Mouse (Mus musculus) 416B (cell line): ENCODE measurements around the gene Tmem217.
"Not testable (repeated sequence)": the region's sequence is repeated elsewhere in the genome, so short reads cannot be mapped to it uniquely, and the experiment has no call there.

ENCODE experiments used
- DNase-seq: peaks from one replicate; pipeline ENCODE4 v3.0.0; 2011; ENCODE audit warnings: low read depth

Gene Tmem217

DNA sequence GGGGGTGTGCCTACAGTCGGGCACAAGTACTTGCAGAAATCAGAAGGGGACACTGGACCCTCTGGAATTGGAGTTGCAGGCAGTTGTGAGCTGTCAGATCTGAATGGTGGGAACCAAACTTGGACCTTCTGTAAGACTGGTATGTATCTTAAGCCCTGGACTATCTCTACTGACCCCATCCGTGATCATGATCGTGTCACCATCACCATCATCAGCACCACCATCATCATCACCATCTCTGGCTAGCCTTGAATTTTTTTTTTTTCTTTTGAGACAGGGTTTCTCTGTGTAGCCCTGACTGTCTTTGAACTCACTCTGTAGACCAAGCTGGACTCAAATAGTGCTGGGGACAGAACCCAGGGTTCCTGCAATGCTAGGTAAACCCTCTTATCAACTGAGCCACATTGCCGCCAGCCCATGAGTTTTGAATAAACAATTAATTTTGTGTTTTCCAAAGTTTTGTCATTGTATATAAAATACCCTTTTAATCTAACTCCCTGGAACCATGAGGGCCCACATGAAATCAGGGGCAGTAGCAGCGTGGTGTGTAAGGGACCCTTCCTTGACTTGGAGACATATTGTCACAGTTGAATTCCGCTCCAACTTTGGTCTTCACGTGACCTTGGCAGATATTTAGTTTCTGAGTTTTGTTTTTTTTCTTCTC is 50.0 kb downstream of the Tmem217 start:
- no peak for DNase-seq

DNA sequence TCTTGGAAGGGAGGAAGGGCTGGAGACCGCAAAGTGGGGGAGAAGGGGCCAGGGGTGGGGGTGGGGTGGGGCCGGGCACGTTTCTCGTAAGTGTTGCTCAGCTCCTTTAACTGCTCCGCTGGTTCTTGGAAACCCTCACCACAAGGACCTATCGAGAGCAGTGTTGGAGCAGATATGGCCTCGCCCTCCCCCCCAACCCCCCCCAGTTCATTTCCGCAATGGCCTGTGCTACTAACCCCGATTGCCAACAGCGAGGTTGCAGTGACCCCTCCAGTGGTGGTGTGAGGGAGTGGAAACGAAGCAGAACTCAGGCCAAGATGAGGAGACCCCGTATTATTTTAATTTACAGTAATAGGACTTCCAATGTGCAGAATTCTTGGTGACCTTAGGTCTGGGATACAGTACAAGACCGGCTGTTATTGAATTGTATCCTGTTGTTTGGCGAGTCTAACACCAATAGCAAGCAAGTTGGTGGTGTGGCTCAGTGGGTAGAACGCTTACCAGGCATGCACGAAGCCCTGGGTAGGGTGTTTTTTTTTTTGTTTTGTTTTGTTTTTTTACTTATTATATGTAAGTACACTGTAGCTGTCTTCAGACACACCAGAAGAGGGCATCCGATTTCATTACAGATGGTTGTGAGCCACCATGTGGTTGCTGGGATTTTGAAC is 51.2 kb downstream of the Tmem217 start:
- peak; percentile 98 for DNase-seq

DNA sequence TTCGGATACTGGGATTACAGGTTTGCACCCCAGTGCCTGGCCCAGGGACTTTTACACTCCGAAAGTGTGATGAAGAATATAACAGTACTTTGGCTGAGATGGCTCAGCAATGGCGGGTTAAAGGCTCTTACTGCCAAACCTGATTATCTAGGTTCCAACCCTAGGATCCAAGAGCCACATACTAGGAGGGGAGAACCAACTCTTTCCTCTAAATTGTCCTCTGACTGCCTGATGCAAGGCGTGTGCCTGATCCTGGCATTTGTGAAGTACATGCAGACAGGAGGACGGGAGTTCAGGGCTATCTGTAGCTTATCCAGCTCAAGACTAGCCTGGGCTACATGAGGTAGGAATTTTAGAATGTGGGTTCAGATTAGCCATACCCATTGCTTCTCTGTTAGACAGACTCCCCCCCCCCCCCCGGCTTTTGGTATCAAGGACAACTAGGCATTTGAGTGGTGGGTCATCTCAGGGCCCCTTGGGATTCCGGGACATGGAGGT is 51.9 kb downstream of the Tmem217 start:
- DNase-seq, result no peak

DNA sequence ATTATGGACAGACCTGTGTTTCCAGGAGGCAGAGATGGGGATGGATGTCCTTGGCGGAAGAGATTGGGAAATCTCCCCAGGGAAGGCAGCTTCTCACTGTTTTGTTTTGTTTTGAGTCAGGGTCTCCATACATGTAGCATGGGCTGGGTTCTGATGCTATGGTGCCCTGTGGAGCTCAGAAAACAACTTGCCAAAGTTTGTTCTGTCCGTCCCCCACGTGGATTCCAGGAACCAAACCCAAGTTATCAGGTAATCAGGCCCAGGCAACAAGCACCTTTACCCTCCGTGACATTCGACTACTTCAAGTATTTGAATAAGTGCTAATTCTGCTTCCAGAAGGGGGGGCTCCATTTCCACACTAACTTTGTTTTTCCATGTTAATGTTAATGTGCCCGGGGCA is 52.7 kb downstream of the Tmem217 start:
- no peak for DNase-seq

DNA sequence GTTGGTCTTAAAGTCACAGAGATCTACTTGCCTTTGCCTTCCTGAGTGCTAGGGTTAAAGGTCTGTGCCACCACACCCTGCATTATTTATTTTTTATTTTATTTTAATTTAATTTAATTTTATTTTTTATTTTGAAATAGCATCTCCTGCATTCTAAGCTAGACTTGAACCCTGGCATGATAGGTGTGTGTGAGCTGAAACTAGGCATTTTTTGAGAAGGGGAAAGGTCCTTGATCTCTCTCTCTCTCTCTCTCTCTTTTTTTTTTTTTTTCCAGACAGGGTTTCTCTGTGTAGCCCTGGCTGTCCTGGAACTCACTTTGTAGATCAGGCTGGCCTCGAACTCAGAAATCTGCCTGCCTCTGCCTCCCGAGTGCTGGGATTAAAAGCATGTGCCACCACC is 53.2 kb downstream of the Tmem217 start:
- not testable (repeated sequence) for DNase-seq

DNA sequence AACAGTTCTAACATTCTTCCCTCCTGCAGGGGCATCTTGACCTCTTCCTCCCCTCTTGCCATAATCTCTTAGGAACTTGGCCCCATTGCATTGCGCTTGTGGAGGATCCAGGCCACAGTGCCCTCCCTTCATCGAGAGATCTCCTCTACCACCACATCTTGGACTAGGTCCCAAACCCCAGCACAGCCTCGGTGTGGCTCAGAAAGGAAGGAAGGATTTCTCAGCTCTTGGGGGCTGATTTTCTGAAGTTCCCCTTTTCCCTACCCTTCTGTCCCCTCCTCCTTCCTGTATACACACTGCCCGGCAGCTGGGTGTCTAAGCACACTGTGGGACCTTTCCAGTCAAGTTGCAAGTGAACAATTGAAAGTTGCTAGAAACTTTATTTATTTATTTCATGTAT is 54.2 kb downstream of the Tmem217 start:
- peak; percentile 99 for DNase-seq

DNA sequence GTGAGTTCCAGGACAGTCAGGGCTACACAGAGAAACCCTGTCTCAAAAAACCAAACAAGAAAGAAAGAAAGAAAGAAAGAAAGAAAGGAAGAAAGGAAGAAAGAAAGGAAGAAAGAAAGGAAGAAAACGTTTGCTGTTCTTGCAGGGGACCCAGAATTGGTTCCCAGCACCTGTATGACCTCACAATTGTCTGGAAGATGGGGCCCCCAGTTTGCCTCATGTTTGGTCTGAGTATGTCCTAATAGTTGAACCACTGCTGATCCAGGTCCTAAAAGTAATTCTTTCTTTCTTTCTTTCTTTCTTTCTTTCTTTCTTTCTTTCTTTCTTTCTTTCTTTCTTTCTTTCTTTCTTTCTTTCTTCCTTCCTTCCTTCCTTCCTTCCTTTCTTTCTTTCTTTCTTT is 54.7 kb downstream of the Tmem217 start:
- peak; percentile 68 for DNase-seq

DNA sequence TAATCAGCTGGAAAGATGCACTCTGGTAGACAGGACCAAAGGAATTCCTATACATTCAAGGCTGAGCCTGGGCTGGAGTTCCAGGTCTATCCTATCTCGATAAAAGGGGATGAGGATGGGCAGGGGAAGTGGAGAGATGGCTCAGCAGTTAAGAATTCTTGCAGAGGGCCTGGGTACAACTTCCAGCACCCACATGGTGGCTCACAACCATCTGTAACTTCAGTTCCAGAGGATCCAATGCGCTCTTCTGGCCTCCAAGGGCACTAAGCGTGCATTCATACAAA is 55.2 kb downstream of the Tmem217 start:
- DNase-seq, result peak; percentile 64

DNA sequence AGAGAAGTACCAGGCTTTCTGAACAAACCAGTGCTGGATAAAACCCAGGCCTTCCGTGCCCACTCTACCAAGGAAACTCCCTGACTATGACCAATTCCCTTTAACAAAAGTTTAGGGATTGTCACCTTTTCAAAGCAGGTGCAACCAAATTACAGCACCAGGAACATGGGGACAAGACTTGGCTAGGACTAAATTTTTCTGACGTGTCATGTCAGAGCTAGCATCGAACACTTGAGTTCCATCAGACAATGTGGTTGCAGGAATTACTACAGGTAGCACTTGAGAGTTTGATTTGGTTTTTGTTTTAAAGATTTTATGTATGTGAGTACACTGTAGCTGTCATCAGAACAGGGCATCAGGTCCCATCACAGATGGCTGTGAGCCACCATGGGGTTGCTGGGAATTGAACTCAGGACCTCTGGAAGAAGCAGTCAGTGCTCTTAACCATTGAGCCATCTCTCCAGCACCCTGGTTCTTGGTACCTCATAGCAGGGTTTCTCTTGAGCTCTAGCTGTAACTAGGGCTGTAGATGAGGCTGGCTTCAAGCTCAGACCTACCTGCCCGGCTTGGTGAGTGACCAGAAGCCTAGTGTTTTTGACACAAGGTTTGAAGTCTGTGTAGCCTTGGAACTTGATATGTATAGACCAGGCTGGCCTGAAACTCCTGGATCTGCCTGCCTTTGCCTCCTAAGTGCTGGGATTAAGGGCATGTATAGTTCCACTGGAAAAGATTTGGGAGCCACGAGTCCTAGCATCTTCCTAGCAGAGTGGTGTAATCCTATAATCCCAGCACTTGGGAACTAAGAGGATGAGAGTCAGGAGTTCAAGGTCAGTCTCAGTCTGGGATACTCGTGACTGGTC is 55.7 kb downstream of the Tmem217 start:
- peak; percentile 65 for DNase-seq

DNA sequence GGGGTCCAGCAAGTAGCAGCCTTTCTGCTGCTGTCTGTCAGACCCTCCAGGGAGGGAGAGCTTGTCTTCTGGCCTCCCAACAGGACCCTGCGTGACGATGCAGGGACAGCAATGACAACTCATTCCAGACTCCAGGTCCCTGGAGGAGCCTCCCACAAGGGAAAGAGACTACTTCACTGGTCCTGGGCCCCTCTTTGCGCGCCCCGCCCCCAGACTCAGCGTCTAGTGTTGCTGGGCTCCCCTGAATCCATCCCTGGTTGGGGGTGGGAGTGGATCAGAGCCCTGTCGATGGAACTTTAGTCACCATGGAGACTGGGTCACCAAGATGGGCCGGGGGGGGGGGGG is 57.5 kb downstream of the Tmem217 start:
- DNase-seq, result no peak

DNA sequence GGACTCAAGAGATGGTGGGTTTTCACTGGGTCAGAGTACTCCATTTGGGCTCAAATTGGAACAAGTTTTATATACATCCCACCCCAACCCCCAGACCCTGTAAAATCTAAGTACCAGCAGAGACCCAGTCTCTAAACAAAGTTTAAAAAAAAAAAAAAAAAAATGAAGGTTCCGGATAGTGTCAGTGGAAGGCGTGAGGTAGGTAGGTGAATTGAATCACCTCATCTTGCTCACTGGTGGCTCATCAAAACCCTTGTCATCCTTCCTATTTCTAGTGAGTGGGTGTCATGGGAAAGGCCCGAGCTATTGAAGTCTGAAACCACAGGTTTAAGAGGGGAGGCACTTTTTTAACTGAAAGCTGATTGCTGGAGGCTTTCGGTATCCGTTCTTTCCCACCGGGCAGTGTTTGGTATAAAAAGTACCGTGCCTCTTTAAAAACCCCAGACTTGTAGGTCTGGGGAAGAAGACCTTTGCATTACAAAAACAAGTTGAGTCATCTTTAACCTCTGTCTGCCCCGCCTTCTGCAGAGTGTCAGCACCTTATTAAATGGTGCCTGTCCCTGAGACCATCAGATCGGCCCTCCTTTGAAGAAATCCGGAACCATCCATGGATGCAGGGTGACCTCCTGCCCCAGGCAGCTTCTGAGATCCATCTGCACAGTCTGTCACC is 58.0 kb downstream of the Tmem217 start:
- peak; percentile 76 for DNase-seq

DNA sequence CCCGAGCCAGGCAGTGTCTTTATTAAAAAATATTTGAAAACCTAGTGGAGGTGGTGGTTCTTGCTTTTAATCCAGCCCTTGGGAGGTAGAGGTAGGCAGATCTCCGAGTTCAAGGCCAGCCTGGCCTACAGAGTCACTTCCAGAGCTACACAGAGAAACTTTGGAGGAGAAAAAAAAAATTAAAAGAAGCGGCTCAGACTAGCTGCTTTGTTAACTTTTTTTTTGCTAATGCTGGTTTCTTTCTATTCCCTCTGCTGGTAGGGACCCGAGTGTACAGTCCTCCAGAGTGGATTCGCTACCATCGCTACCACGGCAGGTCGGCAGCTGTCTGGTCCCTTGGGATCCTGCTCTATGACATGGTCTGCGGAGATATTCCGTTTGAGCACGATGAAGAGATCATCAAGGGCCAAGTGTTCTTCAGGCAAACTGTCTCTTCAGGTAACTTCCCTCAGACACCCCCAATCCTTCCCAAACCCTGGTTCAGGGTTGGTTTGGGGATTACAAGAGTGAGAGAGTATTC is 58.7 kb downstream of the Tmem217 start:
- DNase-seq, result no peak

DNA sequence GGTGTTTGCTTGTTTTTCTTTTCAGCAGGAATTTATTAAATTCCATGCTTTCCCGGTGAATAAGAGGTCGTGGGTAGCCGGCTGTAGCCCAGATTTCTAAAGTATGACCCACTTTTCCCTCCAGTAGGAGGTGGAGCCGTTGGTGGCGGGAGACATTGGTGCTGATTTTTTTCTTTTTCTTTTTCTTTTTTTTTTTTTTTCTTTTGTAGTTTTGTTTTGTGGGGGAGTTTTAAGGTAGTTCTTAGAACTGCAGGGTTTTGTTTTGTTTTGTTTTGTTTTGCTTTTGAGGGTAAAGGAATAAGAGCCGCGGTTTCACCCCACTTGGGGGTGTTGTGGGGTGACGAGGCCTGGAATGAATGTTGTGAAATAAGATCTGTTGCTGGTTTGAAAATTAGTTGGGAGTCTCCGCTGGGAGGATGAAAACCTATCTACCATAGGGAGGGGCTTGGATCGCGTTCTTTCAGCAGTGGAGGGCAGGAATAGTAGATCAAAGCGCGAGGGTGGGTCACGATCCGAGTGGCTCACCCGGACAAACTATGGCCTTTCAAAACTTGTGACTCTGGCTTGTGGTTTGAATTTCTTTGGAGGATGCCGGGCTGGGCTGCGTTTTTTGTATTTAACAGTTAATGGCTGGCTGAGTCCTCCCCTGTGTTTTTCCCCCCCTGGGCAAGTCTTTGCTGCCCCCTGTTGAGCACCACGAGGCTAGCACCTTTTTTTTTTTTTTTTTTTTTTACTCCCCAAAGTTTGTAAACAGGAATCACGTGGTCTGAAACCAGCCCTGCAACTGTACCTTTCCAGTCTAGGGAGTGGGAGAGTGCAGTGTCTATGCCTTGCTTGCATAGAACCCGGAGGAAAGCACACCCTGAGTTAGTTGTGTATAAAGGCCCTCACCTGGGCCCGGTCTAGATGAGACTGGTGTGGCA is 59.7 kb downstream of the Tmem217 start:
- DNase-seq, result peak; percentile 95

DNA sequence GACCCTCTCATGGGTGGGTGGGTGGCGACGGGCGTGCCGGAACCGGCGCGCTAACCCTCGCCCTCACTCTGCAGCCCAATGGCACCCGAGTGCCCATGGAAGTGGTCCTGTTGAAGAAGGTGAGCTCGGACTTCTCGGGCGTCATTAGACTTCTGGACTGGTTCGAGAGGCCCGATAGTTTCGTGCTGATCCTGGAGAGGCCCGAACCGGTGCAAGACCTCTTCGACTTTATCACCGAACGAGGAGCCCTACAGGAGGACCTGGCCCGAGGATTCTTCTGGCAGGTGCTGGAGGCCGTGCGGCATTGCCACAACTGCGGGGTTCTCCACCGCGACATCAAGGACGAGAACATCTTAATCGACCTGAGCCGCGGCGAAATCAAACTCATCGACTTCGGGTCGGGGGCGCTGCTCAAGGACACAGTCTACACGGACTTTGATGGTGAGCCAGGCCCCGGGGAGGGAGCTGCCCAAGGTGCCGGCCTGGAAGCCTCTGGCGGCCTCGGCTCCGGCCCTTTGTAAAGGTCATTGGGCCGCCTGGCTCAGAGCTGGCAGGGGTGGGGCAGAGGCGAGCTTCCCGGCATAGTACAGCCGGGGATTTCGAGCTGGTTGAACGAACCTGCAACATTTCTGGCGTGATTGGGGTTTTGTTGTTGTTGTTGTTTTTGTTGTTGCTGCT is 60.5 kb downstream of the Tmem217 start:
- DNase-seq, result peak; percentile 54

DNA sequence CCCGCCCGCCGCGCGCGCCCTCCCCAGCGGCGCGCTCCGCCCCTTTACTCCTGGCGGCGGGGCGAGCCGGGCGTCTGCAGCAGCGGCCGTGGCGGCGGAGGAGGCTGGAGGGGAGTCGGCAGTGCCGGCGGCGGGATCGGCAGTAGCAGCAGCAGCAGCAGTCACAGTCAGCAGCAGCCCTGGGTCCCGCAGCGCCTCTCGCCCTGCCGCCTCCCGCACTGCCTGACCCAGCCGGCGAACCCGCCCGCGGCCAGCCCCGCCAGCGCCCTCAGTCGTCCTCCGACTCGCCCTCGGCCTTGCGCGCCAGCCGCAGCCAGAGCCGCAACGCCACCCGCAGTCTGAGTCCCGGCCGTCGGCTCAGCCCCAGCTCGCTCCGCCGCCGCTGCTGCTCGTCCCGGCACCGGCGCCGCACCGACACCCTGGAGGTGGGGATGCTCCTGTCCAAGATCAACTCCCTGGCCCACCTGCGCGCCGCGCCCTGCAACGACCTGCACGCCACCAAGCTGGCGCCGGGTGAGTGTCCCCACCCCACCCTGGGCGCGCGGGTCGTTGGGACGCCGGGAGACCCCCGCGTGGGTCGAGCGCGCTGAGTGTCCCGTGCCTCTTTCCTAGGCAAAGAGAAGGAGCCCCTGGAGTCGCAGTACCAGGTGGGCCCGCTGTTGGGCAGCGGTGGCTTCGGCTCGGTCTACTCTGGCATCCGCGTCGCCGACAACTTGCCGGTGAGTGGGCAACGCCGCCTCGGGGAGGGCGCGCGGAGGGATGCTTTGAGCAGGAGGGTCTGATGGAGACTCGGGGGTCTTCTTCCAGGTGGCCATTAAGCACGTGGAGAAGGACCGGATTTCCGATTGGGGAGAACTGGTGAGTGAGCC is 61.2 kb downstream of the Tmem217 start, which contains the start of gene Pim1:
Gene Pim1, plus strand, starts transcription at position 41 of the 869 bp plus-strand sequence.
- DNase-seq, result peak; percentile 49

DNA sequence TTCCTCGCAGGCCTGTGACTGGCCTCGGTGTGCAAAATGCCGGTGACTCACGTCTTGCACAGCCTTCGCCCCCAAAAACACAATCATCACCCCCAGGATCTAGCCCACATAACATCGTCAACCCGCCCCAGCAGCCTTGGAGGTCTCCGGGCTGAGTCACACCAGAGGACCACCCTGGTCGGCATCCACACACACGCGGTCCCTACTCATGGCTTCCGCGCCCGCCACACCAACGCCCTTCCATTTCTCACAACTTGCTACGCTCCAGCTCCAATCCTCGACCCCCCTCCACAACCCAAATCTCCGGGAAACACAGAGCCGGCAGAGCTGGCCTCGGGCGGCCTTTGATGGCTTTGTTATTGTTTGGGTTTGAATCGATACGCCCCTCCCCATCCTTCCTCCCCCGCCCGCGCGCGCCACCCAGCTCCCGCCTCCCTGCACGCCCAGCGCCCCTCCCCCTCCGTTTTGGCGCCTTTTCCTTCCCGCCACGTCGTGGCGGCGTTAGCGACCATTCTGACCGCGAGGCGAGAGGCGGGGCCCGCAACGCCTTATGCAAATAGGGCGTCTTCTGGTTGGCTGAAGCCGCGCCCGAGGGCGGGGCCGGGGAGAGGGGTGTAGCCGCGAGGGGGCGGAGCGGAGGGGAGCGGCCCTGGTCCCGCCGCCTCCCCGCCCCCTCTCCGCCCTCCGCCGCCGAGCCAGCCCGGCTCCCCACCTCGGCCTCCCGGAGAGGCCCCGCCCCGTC is 62.0 kb downstream of the Tmem217 start:
- peak; percentile 99 for DNase-seq

DNA sequence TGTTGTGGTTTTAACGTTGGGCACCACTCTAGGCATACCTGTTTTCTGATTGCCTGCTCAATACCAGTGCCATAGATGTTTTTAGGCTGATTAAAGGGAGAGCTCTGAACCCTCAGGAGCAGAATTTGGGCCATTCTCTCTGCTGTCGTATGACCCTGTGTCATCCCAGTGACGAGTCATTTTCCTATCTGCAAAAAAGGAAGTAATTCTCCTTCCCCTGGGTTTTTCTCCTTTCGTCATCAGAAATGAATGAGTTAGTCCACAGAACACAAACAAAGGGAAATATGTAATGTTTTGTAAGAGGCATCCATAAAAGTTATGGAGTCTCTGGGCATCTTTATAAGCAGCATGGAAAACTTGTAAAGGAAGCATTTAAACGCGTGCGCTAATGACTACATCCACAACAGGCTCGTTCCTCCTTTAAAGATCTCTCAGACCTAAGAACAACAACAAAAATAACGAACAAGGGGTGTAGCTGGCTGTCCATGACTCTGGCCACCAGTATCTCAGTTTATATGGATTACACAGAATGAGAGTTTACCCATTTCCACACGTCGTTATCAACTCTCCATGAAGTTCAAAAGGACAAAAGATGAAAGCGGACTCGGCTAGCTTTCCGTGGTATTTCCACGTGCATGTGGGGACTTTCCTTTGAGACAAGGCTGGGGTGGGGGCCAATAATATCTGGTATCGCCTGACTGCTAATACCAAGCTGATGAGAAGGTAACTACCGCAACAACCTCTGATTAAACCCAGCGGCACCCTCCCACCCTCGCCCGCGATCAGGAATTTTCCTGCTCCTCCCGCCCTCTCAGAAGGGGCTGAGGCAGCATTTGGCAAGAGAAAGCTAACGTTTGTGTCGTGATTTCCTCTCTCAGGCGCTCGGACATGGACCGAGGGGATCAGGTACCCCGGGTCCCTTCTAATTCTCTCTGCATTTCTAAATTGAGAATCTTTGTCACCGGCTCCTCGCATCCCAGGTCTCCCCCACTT is 62.9 kb downstream of the Tmem217 start:
- DNase-seq, result peak; percentile 92
